11 mouse cellular contexts compared by ENCODE assay signal in the genomic region with DNA sequence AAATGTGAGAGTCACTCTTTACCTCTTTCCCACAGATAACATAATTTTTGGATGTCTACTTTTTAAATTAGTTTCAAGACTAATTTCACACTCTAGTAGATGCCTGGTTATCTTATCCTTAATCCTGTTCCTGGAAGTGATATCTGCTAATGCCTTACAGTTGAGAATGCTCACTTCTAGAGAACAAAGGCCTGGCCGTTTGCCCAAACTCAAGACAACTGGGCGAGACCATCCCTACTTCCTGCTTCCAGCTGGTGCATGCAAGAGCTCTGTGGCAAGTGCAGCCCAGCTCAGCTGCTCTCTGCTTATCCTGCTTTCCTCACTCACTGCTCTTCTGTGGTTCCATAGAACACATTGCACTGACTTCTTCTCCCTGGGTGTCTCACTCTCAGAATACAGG. TPM values are rescaled to one million over a fixed set of nuclear protein-coding genes. Genes with fewer than 3 reads are reported as not detected.
DNase-seq lines count a peak whose midpoint lies in the region; ATAC-seq and TF ChIP-seq lines count a peak whose summit lies in the region.
"Had no signal": no experiment of that assay in that cellular context is flagged by ENCODE, and none has a peak within 500 bp of the region (broad histone marks: within the 10 kb centered on the region; RNA-seq: fewer than 3 reads in every experiment).

No protein-coding gene starts in this region.

- no peak for TF ChIP-seq CTCF in gastrocnemius, adult 2 months (IDR thresholded peaks at IDR 0.05)

- 14% methylated on average over 2 of the region's 2 CpGs for WGBS in liver, embryonic 13.5 days (ENCODE audit: insufficient replicate concordance)
- WGBS in liver, embryonic 11.5 days = 28% methylated on average over 2 of the region's 2 CpGs

- intact Hi-C loops in gastrocnemius, adult 2 months (cut with DNase I) = no loop called here

- peak; percentile 57; the same call in 1 of the 2 replicates for ATAC-seq in liver, embryonic 13.5 days (ENCODE audit: low read depth)
- no peak for ATAC-seq in liver, embryonic 11.5 days (replicated peaks; ENCODE audit: low FRiP score)
- ATAC-seq in granulocyte monocyte progenitor cell, adult 5-6 weeks (replicated peaks; ENCODE audit: poor library complexity, severe bottlenecking) = peak; percentile 91
- ATAC-seq: CD4-positive, CD25-positive, alpha-beta regulatory T cell, adult 4 months had no signal

- H3K4me1 ChIP-seq in liver, embryonic 13.5 days (replicated peaks) = peaks cover 4% of the 10 kb centered on the region
- no peaks in the 10 kb centered on the region for H3K4me1 ChIP-seq in liver, embryonic 11.5 days (replicated peaks; ENCODE audit: control insufficient read depth, insufficient read depth, low read length)
- H3K4me1 ChIP-seq: forebrain, embryonic 12.5 days had no signal

- peak; percentile 29 for DNase-seq in gastrocnemius, adult 2 months
- DNase-seq in gastrocnemius, postnatal 25 days = no peak
- DNase-seq in liver, embryonic 13.5 days = no peak
- no peak for DNase-seq in liver, embryonic 11.5 days (ENCODE audit: low spot score)
- DNase-seq in lung, postnatal 36 days = peak; percentile 71
- DNase-seq in T-cell, adult 2 months (ENCODE audit: low spot score) = no peak
- no peak for DNase-seq in urinary bladder, postnatal 36 days (ENCODE audit: low spot score in 2 of 2)

- no peak overlapping the region for H3K4me3 ChIP-seq in gastrocnemius, adult 2 months
- H3K4me3 ChIP-seq in liver, embryonic 13.5 days (replicated peaks) = no peak overlapping the region
- no peak overlapping the region for H3K4me3 ChIP-seq in liver, embryonic 11.5 days (ENCODE audit: low read depth, low read length)
- H3K4me3 ChIP-seq: forebrain, embryonic 12.5 days had no signal

- H3K27ac ChIP-seq in gastrocnemius, adult 2 months = no peak overlapping the region
- H3K27ac ChIP-seq in liver, embryonic 13.5 days = no peak overlapping the region
- H3K27ac ChIP-seq in liver, embryonic 11.5 days (ENCODE audit: low read depth, low read length) = no peak overlapping the region
- H3K27ac ChIP-seq: forebrain, embryonic 12.5 days had no signal

- no peak overlapping the region for H3K4me2 ChIP-seq in liver, embryonic 13.5 days
- H3K4me2 ChIP-seq in liver, embryonic 11.5 days = no peak overlapping the region
- H3K4me2 ChIP-seq: forebrain, embryonic 12.5 days had no signal

- H3K9ac ChIP-seq in liver, embryonic 13.5 days = no peak overlapping the region
- H3K9ac ChIP-seq in liver, embryonic 11.5 days (ENCODE audit: low read depth, low read length) = no peak overlapping the region
- H3K9ac ChIP-seq: forebrain, embryonic 12.5 days had no signal

- H3K9me3 ChIP-seq in liver, embryonic 13.5 days (replicated peaks) = no peaks in the 10 kb centered on the region
- H3K9me3 ChIP-seq in liver, embryonic 11.5 days (ENCODE audit: control insufficient read depth, low read length) = no peaks in the 10 kb centered on the region
- H3K9me3 ChIP-seq: forebrain, embryonic 12.5 days had no signal

- H3K36me3 ChIP-seq in liver, embryonic 13.5 days = no peaks in the 10 kb centered on the region
- no peaks in the 10 kb centered on the region for H3K36me3 ChIP-seq in liver, embryonic 11.5 days (ENCODE audit: control insufficient read depth, insufficient read depth, low read length)

- no peaks in the 10 kb centered on the region for H3K27me3 ChIP-seq in liver, embryonic 13.5 days
- no peaks in the 10 kb centered on the region for H3K27me3 ChIP-seq in liver, embryonic 11.5 days (replicated peaks; ENCODE audit: control insufficient read depth, insufficient read depth, low read length)
- H3K27me3 ChIP-seq: forebrain, embryonic 12.5 days had no signal

RNA-seq across cellular contexts. Expression of a gene that starts 14.2 kb away (rescaled TPM):
- not detected for total RNA-seq in gastrocnemius, adult 2 months (2021)
- total RNA-seq in gastrocnemius, postnatal 25 days (2021) = not detected
- polyA plus RNA-seq in liver, embryonic 13.5 days (2015; fragmentation: Nextera tagmentation; extraction: Ambion mirVana) = 0.06 and 0.12 TPM in 2 replicates
- 0.12 and 0.38 TPM in 2 replicates for polyA plus RNA-seq in liver, embryonic 11.5 days (2014; fragmentation: Nextera tagmentation; extraction: Ambion mirVana)
- total RNA-seq in granulocyte monocyte progenitor cell, adult 5-6 weeks (2014; fragmentation: Nextera tagmentation) = not detected in 2 replicates
- total RNA-seq in granulocyte monocyte progenitor cell, adult 5-6 weeks (2017) = not detected in 2 replicates
- total RNA-seq: layer of hippocampus, adult 18-20 months had no signal
- polyA plus RNA-seq: CD4-positive, CD25-positive, alpha-beta regulatory T cell, adult 4 months had no signal

RNA-seq across cellular contexts. Expression of a gene that starts 49.9 kb away (rescaled TPM):
- 10 to 100 TPM in 1 of 2 experiments, 1 to 10 TPM in 1; 5.7 to 10.4 TPM for total RNA-seq in gastrocnemius, adult 2 months (2021)
- total RNA-seq in gastrocnemius, postnatal 25 days (2021) = 1 to 10 TPM; 6.2 TPM
- 20.4 and 25.5 TPM in 2 replicates for polyA plus RNA-seq in liver, embryonic 13.5 days (2015; fragmentation: Nextera tagmentation; extraction: Ambion mirVana)
- polyA plus RNA-seq in liver, embryonic 11.5 days (2014; fragmentation: Nextera tagmentation; extraction: Ambion mirVana) = 22.4 and 25.9 TPM in 2 replicates
- 14.8 and 23.1 TPM in 2 replicates for total RNA-seq in granulocyte monocyte progenitor cell, adult 5-6 weeks (2014; fragmentation: Nextera tagmentation)
- 36.2 and 41.4 TPM in 2 replicates for total RNA-seq in granulocyte monocyte progenitor cell, adult 5-6 weeks (2017)

Comparison
In these comparisons a context has a peak if more than half of its experiments do, and no peak if none do; other contexts are left out.
1. DNase-seq: peak in gastrocnemius, adult 2 months (single experiment) and lung, postnatal 36 days (single experiment); none in gastrocnemius, postnatal 25 days (single experiment), liver, embryonic 13.5 days (single experiment), liver, embryonic 11.5 days (single experiment), T-cell, adult 2 months (single experiment) and urinary bladder, postnatal 36 days (0 of 2).